Mouse (Mus musculus) brain, embryonic 18.5 days (tissue): ENCODE measurements at regions not wholly inside any gene's neighbourhood (a gene's known extent, or its start where the extent isn't known, plus 50 kb on each side); places are given as distances from the start of the nearest gene placed in this dataset.
"Not testable (repeated sequence)": the region's sequence is repeated elsewhere in the genome, so short reads cannot be mapped to it uniquely, and the experiment has no call there.

Source experiments
- DNase-seq: peaks from one replicate; pipeline ENCODE4 v3.0.0-alpha.2; 2012; ENCODE audit warnings: low read depth, low spot score

DNA sequence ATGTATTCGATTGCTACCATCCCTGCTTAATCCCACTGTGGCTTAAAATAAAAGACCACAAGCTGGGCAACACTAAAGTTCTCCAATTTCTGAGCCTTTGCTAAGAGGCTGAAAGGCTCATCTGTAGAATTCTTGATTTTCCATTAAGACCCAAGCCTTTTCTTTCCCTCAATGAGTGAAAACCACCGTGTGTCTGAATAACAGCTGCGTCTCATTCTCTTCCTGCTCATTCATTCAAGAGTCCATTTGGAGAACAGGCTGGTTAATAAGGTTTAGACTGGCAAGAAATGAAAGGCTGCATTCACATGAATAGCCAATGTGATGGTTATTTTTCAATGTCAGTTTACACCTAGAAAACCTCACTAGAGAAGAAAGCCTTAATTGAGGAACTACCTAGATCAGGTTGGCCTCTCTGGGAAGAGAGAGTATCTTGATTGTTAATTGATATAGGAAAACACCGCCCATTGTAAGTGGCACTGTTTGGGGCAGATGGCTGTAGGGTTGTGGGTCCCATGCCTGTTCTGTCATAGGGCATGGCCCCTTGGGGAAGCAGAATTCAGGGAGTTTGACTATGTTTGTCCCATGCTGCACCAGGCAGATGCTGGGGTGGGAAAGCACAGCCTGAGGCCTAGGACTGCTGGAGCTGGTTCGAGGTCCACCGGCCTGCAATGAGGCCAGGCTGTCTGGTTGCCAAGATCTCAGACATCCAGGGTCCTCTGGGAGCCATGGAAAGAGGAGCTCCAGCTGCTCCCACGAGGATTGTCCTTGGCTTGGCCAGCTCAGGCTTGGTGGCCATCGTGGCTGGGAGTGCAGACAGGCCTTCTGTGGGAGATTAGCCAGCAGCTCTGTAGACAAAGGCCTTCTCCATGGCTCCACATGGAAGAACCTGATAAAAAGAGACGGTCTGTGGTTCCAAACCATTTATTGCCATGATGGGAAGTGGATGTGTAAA lies 161.3 kb upstream of the Castor2 start:
- no peak for DNase-seq

DNA sequence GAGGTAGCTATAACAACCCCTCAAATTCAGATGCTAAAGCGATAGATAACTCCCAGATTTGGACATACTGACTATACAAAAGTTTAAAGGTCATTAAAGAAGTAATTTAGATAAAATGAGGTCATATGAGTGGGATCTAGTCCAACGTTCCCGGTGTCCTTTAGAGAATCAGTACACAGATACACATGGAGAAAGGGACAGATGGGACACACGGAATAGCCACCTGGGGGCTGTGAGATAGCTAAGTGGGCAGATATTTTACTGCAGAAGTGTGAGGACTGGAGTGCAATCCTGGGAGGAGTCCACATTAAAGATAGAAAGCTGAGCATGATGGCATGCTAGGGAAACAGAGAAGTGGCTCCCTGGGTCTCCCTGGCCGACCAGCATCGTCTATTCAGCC lies 164.1 kb upstream of the Castor2 start:
- DNase-seq: no peak

DNA sequence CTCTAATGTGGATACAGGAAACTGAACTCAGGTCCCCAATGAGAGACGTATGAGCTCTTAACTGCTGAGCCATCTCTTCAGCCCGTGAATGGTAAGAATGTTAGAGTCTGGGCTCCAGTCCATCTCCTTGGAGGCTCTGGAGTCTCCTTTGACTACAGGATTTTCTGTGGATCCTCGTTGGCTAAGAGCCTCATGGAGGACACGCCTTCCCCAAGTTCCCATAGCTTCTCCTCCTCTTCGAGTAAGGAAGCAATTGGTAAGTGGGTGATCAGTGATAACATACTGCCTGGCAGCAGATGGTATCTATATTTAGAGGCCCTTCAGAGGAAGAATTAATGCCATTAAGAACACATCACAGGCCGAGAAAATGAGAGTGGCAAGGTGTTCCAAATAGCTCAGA lies 164.5 kb upstream of the Castor2 start:
- DNase-seq: no peak

DNA sequence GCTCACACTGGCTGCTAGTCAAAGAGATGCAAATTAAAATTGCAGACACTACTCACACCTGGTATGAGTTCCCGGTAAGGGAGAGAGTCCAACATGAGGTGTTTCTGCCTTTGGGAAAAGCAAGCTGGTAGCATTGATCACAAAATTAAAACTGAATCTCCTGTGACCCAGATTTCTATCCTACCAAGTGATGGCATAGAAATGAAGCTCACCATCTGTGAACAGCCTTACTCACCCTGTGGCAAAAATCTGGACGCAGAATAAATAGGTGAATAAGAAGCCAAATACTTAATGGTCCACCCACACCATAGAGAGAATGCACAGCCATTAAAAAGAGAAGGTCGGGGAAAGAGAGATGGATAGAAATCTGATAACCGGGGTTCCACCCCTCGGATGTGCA lies 169.4 kb upstream of the Castor2 start:
- no peak for DNase-seq

DNA sequence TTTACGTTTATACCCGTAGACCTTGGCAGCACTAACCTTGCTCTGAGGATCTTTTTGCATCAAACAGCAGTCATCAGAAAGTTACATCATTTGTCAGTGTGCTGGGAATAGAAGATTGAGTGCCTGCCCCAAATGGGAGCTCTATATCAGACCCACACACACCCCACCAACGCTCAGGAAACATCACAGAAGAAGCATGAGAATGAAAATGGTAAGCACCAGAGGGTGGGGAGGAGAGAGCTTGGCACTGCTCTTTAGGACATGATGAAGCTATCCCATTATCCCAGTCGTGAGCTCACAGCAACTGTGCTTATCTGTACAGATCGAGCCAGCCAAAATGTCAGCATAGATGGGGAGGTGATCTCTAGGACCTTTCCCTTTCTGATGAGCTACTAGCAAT lies 172.5 kb upstream of the Castor2 start:
- no peak for DNase-seq

DNA sequence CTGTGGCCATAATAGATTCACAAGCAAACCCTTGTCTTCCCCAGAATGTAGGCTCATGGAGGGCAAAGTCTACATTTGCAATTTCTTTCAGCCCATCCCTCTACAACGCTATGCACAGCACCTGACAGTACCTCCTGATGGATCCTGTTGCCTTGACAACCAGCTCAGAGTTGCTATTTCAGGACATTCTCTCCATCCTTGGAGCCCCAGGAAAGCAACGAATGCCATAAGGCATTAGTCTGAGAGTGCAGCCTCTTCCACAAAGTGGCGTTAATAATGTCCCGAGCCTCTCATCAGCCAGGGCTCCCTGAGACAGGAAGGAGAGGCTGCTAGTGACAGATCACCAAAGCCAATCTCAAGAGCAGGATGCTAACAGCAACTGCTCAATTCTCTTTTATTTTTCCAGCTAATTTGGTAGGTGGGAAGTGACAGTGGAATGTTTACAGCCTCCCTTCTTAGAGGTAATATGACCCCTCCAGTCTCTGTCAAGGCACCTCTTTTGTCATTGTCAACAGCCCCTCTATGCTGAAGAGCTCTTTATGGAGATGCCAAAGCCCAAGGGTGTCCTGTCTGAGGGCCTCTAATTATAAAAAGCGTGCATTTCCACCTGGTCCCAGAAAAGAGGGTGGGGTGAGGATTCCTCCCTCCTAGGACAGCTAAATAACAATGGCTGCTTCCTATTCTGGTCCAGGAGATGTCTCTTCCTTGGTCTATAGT lies 174.2 kb upstream of the Castor2 start:
- peak; percentile 67 for DNase-seq

DNA sequence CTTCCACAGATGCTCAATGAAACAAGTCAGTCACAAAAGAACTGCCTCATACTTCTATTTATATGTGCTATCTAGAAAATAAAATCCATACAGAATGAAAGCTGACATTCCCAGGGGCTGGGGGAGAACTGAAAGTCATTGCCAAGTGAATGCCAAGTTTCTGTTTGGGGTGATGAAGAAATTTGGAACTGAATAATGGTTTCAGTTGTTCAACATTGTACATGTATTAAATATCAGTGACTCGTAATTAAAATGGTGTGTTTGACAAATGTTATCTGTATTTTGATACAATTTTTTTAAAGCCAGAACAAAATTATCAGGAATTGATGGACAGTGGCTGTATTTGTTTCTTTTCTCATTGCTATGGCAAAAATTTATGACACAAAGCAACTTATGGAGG lies 177.3 kb upstream of the Castor2 start:
- DNase-seq: no peak

DNA sequence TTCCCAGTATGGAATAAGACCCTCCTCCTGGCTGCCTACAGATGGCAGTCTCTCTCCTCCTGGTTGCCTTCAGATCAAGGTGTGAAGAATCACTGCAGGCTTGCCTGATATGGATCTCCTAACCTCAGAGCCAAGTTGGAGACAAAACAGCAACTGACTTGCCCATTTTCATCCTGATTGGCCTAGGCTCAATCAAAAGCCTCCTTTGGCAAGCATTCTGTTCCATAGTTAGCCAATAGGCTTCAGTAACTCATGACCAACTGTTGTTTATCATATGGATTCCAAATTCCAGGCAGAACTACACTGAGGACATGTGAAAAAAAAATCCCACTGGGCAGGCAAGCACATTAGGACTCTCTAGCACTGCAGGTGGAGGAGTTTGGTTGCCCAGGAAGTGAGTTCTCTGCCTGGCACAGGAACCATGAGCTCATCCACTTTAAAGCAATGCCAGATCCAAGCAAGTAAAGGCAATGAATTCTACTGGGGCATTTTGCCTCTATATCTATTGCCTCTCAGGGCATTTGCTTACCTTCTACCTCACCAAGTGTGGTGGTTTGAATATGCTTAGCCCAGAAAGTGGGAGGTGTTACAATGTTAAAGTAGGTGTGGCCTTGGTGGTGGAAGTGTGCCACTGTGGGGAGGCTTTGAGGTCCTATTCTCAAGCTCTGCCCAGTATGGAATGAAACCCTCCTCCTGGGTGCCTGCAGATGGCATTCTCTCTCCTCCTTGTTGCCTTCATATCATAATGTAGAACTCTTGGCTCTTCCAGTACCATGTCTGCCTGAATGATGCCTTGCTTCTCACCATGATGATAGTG lies 183.6 kb upstream of the Castor2 start:
- DNase-seq: no peak

DNA sequence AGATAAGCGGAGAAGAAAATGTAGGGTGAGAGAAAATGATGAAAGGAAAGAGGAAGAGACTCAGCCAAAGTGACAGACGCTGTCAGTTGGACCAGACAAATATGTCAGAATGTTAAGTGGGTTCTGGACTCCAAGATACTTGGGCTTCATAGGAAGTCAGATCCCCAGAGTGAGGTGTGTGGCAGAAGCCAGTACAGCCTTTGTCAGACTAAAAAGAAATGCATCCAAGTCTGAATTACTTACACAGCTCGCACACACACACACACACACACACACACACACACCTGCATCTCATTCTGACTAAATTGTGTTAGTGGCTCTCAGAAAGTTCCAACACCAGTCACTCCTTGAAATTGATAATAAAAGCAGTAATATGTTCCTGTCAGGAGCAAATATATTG lies 192.1 kb upstream of the Castor2 start:
- DNase-seq: no peak

DNA sequence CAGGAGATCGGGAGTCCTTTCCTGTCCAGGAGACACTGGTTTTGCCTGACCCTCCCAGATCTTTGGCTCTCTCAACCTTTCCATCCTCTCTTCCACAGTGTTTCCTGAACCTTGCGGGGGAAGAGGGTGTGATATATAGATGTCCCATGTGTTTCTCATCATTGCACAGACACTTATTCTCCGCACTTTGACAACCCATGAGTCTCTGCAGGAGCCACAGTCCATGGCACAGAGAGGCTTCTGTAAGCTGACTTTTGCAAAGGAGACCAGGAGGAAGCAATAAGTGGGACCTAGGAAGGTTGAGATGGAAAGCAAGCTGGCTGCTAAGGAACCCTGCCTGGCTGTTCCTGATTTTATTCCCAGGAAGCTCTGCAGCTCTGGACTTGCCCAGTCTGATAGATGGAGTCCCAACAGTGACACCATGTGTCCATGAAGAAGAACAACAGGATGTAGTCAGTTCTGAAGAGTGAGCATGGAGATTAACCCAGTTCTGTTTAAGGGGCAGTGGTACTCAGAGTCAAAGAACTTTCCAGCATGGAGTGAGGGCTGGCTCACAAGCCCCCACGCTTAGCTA lies 201.4 kb upstream of the Castor2 start:
- DNase-seq: no peak

DNA sequence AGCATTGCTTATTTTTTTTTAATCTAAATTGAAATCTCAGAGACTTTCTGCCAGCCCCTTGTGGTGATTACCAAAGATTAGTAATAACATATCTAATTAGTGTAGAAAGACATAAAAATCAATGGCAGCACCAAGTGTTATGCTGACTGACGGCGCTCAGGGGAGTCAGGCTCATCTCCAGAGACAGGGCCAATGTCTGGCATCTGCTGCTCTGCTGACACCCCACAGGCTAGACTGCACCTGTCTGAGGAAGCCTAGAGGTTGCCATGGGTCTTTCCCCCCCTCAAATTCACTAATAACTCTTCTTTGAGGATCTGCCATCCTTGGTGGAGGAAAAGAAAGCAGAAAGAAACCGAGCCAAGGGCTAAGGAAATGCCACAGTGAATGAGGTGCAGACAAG lies 208.8 kb upstream of the Castor2 start:
- no peak for DNase-seq

DNA sequence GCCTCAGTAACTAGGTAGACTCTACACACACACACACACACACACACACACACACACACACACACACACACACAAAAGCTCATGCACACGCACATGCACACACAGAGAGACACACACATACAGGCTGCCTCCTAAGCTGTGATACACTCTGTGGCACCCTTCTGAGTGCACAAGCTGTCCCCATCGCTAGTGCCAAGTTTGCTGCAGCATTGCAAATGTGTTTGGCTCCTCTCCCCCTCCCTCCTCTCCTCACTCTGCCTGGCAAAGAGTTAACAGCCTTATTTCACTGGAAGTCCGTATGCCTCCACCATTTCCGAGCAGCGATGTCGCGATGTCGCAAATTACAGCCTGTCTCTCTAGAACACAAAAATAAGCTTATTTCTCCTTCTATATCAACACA lies 209.7 kb upstream of the Castor2 start:
- DNase-seq: peak; percentile 89

DNA sequence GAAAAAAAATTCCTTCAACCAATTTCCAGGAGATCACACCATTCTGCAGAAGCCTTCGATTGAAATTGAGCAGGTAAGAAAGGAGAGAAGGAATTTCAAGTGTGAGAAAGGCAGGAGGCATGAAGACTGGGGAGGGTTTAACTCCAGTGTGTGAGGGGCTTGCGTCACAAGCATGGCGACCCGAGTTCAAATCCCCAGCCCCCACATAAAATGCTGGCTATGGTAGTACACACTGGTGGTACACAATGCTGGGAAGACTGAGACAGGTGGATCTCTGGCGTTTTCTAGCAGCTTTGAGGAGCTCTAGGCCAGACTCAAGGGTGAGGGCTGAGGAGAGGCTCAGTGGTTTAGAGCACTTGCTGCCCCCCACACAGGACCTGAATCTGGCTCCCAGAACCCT lies 214.0 kb upstream of the Castor2 start:
- DNase-seq: no peak

DNA sequence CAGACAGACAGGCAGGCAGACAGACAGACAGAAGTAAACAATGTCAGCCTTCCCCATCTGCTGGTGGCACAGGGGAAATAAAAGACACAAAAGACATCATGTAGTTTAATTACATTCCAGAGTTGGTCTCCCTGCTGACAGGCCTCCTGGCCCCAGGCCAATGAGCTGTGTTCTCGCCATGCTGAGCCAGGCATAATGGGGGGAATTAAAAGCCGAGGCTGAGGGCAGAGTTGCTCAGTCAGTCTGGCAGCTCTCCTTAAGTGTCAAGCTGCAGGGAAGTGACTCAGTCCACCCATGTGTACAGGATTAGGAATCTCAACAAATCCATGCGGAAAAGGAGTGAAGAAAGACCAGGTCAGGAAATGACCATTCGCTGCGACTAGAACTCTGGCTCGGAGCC lies 214.5 kb upstream of the Castor2 start:
- DNase-seq: peak; percentile 69

DNA sequence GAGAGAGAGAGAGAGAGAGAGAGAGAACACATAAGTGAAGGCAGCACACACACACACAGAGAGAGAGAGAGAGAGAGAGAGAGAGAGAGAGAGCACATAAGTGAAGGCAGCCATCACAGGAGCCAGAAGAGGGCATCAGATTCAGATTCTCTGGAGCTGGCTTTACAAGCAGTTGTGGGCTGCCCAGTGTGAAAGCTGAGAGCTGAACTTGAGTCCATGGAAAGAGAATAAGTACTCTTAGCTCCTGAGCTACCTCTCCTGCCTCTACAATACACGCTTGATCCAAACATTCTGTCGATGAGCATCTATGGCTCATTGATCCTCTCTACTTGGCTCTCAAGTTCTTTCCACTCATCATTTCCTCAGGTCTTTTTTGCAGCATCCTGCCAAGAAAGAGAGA lies 214.9 kb upstream of the Castor2 start:
- DNase-seq: no peak

DNA sequence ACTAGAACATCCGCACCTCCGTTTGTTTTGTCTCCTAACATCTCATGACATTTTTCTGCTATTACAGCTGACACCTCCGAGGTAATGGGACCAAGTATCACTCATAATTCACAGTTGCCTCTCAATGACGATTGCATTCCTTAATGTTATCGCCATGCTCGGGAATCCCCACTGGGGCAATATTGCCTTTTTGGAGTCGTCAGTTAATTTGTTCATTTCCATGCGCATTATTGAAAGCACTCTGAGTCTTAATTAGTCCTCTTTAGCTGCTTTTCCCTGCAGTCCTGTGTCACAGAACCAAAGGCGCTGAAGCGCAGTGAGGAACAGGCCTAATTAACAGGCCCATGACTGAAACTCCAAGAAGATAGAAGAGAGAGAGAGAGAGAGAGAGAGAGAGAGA lies 255.0 kb upstream of the Castor2 start:
- DNase-seq: no peak

DNA sequence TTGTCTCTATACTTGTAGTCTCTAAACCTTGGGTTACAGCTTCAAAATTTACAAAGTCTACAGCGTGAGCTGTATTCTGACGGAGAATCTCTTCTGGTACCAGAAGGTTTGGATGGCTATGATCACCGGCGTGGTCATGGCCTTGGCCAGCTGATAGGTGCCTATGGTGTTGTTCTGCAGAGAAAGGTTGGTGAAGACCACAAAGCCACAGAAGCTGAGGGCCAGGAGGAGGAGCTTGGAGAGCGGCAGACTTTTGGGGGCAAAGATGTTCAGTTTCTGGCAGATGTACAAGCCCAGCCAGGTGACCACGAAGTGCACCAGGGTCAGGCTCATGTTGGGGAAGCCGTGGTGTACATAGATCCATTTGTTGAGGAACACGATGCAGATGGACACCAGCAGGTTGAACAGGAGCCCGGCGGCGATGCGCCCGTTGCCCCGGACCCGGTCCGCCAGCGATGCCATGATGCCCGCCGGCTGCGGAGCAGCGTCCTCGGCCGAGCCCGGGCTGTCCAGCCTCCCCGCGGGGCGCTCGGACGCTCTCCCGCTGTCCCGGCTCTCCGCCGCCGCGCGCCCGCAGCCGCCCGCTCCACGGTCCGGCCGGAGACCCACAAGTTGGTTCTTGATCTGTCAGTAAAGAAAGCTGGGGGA lies 257.3 kb upstream of the Castor2 start:
- not testable (repeated sequence) for DNase-seq

DNA sequence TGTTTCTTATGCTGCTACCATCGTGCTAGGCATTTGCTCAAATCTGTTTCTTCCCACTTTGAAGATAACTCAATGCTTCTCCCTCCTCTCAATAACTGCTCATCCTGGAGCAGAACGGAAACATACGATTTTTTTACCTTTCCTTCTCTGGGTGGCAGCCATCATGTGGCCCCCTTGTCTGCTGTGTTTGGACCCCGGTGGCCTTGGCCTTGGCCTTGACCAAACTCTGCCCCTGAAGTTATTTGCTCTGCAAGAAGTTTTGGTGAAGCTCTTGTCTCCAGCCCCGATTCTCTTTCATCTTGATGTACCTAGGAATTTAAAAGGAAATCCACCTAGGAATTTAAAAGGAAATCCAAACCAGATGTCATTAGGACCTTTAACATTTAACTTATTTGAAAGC lies 261.2 kb upstream of the Castor2 start:
- no peak for DNase-seq

DNA sequence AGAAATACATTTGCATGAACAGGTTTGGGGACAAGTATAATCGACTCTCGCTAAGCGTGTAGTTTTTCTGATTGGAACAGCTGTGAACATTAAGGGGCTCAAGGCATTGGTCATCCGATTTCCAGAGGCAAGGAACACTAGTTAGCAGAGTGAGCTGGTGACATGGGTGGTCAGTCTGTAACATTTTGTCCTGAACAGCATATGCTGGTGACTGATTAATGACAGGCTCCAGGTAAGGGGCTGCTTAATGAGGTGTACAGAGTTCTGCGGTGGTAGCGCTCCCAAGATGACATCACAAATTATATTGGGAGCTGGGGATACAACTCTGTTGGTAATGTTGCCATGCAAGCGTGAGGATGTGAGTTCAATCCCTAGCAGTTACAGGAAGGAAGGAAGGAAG lies 266.3 kb upstream of the Castor2 start:
- DNase-seq: no peak

DNA sequence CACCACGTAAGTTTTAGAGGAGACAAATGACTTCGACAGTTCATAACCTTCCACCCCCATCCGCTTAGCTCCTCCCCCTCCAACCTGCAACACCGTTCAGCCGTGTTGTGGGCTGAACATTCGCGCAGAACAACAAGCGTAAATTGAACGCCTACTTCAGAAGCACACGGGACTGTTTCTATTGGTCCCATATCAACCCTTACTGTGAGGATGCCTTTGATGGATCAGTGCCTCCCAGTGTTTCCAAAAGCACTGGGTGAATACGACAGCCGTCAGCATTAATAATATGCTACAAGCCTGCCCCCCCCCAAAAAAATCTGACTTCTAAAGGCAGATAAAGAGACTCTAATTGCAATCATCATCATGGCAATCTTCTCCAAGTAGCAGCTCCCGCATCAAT lies 271.3 kb upstream of the Castor2 start:
- no peak for DNase-seq

DNA sequence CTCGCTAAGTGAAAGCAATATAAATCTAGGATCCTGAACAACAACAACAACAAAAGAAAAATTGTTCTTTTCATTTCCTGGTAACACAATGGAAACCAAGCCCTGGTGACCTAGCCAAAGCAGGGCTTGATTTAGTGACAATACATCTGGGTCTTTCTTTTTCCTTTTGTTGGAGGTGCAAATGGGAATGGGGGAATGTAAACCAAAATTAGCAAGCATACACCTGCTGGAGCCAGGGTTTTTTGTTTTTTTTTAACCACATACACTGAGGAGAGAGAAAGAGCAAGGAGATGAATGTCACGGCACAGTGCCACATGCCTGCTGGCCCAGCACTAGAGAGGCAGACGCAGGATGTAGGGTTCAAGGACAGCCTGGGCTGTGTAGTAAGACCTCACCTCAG lies 275.6 kb upstream of the Castor2 start:
- no peak for DNase-seq
